Comparison of ENCODE assay signal across 8 mouse cellular contexts in genomic region chr5:108448785-108449668, GRCm38 (mm10). TPM values are rescaled to one million over a fixed set of nuclear protein-coding genes. Genes with fewer than 3 reads are reported as not detected.
DNase-seq lines count a peak whose midpoint lies in the region; ATAC-seq lines count a peak whose summit lies in the region.

Mfsd7a (minus strand) TSS chr5:108448891.

- H3K4me3 ChIP-seq in brown adipose tissue, adult 24 weeks (ENCODE audit: insufficient read depth, low read depth, low read length), result peak within 1 kb of the TSS; percentile 65
- peak within 1 kb of the TSS; percentile 29 for H3K4me3 ChIP-seq in hindbrain, embryonic 12.5 days
- peak within 1 kb of the TSS; percentile 23 for H3K4me3 ChIP-seq in midbrain, embryonic 15.5 days

- intact Hi-C loops in left cerebral cortex, postnatal 14 days (cut with DNase I), result no loop called here

- peak within 1 kb of the TSS; percentile 46; the same call in 1 of the 2 replicates for H3K27ac ChIP-seq in brown adipose tissue, adult 24 weeks (replicated peaks; ENCODE audit: low read depth, low read length)
- no peak within 1 kb of the TSS for H3K27ac ChIP-seq in hindbrain, embryonic 12.5 days
- no peak within 1 kb of the TSS for H3K27ac ChIP-seq in midbrain, embryonic 15.5 days

- H3K9ac ChIP-seq in hindbrain, embryonic 12.5 days, result peak within 1 kb of the TSS; percentile 18; the same call in 1 of the 2 replicates
- H3K9ac ChIP-seq in midbrain, embryonic 15.5 days, result no peak within 1 kb of the TSS

- peak; percentile 73 for DNase-seq in Muller cell, postnatal 12 days (ENCODE audit: inconsistent ontology term)
- DNase-seq in gastrocnemius, adult 18-20 months (ENCODE audit: low spot score), result peak; percentile 79
- peak; percentile 75 for DNase-seq in liver
- peak; percentile 82 for DNase-seq in urinary bladder, postnatal 14 days (ENCODE audit: low spot score)
- DNase-seq in left cerebral cortex, postnatal 14 days (ENCODE audit: low spot score in 2 of 2), result no peak

- peak within 1 kb of the TSS; percentile 56 for H3K4me2 ChIP-seq in hindbrain, embryonic 12.5 days (replicated peaks)
- peak within 1 kb of the TSS; percentile 47 for H3K4me2 ChIP-seq in midbrain, embryonic 15.5 days

- H3K9me3 ChIP-seq in hindbrain, embryonic 12.5 days (replicated peaks), result no peaks in the 10 kb centered on the region
- H3K9me3 ChIP-seq in midbrain, embryonic 15.5 days, result no peaks in the 10 kb centered on the region

- no peaks in the 10 kb centered on the region for H3K36me3 ChIP-seq in hindbrain, embryonic 12.5 days
- no peaks in the 10 kb centered on the region for H3K36me3 ChIP-seq in midbrain, embryonic 15.5 days (replicated peaks)

- WGBS in hindbrain, embryonic 12.5 days, result 17% methylated on average over 24 of the region's 24 CpGs
- 13% methylated on average over 24 of the region's 24 CpGs for WGBS in midbrain, embryonic 15.5 days

- H3K27me3 ChIP-seq in hindbrain, embryonic 12.5 days, result peaks cover 24% of the 10 kb centered on the region
- H3K27me3 ChIP-seq in midbrain, embryonic 15.5 days (replicated peaks), result peaks cover 15% of the 10 kb centered on the region

- ATAC-seq in hindbrain, embryonic 12.5 days (ENCODE audit: low FRiP score), result no peak; the same call in 1 of the 2 replicates
- no peak for ATAC-seq in midbrain, embryonic 15.5 days (replicated peaks)

- peaks cover 6% of the 10 kb centered on the region; the same call in 1 of the 2 replicates for H3K4me1 ChIP-seq in brown adipose tissue, adult 24 weeks (ENCODE audit: control insufficient read depth, insufficient read depth, insufficient read length, low read length)
- peaks cover 6% of the 10 kb centered on the region for H3K4me1 ChIP-seq in hindbrain, embryonic 12.5 days
- H3K4me1 ChIP-seq in midbrain, embryonic 15.5 days, result no peaks in the 10 kb centered on the region

RNA-seq across cellular contexts. Expression of gene Mfsd7a, which starts in this region (rescaled TPM):
- polyA plus RNA-seq in brown adipose tissue, adult 24 weeks (2012; ENCODE audit: insufficient read depth, insufficient read length, missing spikeins), result 0.55 and 0.92 TPM in 2 replicates
- 1 to 10 TPM in 1 of 2 experiments, under 1 TPM in 1; 0.84 to 1.7 TPM for total RNA-seq in gastrocnemius, adult 18-20 months (2021)
- 0.12 and 0.13 TPM in 2 replicates for polyA plus RNA-seq in hindbrain, embryonic 12.5 days (2016; fragmentation: Nextera tagmentation; extraction: Ambion mirVana)
- 0.06 and 0.10 TPM in 2 replicates for polyA plus RNA-seq in midbrain, embryonic 15.5 days (2015; fragmentation: Nextera tagmentation; extraction: Ambion mirVana)
- total RNA-seq in left cerebral cortex, postnatal 14 days (2021), result under 1 TPM; 0.22 to 0.51 TPM

Comparison
In these comparisons a context has a peak if more than half of its experiments do, and no peak if none do; other contexts are left out.
1. DNase-seq: peak in Muller cell, postnatal 12 days (single experiment), gastrocnemius, adult 18-20 months (single experiment), liver (single experiment) and urinary bladder, postnatal 14 days (single experiment); none in left cerebral cortex, postnatal 14 days (0 of 2).
2. Peak in every context shown above with its lines, with median percentiles within 50 percentile points of each other: H3K4me3 ChIP-seq.